Mouse (Mus musculus): ENCODE measurements around the gene Ccdc34.

The Ccdc34 gene

DNA sequence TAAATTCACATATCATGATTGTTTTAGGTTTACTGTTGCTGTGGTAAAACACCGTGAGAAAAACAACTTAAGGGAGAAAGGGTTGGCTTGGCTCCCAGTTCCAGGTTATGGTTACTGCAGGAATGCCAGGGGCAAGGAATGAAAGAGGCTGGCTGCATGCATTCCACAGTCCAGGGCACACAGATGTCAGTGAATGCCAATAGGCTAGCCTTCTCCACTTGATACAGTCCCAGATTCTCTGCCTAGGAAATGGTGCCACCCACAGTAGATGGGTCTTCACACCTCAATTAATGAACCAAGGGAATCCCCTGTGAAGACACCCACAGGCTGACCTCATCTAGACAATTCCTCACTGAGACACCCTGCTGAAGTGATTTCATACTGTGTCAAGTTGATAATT is 12.9 kb upstream of the Ccdc34 start:
- DNase-seq, result no peak

DNA sequence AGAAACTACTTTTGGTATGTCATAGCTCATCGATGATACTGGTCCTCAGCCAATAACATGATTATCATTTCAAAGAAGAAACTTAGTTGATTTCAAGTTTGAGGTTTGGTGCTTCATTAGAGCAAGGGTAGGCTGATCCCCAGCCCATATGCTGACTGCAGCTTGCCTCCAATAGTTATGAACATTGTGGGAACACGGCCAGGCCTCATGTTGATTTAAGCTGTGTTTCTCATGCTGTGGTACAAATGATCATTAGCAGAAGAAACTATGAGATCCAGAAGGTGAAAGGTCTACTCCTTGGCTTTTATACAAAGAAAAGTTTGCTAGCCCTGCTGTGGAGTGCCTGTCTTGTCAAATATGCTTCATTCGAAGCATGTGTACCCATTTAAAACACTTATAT is 12.5 kb upstream of the Ccdc34 start:
- no peak for DNase-seq

DNA sequence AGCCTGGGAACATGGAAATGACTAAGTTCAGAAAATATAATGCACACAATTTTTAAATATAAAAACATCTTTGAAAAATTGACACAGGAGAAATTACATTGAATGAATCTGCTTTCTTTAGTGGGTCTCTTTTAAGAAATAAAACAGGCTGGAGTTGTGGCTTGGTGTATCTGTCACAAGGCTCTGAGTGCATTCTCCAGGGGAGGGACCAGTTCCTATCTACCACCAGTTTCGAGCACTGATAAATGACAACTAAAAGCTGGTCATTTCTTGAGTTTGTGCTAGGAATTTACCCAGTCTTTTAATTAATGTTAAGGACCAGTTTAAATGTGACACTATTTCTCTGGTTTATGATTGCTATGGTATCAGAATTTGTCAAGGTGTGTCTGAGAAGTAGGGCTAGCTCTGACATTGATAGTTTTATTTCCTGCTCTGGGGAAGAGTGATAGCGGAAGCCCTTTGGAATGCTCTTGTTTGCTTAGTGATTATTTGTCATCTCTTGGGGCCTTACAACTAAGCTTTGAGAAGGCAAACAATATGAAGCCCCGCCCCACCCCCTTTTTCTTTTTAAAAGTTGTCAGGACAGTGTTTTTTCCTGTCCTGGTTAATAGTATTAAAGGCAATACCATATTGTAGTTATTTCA is 11.9 kb upstream of the Ccdc34 start:
- no peak for DNase-seq

DNA sequence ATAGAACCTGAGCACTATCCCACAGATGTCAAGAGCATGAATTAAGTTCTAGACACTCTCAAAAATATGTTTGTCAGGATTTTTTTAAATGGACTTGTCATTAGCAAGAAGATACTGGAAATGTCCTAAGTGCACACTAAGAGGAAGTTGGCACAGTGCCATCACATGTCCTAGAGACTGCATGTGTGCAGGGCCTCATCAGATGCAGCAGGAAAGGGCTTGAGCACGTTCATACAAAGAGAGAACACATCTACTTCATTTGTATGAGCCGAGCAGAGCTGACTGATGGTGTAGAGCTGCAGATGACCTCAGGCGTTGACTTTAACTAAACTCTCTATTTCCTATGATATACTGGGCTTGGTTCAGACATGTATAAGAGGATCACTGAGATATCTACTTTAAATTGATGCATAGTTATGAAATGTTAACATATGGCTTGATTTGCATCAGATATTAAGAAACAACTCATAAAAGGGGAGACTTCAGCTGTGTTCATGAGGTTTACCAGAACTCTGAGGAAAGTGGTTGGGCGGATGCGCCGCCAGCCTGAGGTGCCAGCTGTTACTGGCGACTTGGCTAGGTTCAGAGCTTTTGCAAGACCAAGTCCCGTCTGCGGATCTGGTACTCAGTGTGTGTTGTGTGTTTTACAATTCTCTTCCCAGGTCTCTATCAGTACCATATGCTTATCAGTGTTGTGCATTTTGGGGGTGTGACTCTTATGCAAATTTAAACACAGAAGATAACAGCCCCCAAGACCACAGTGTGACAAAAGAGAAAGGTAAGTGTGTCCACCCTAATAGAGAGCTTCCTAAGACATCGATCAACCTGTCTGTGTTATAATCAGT is 10.0 kb upstream of the Ccdc34 start:
- DNase-seq, result no peak

DNA sequence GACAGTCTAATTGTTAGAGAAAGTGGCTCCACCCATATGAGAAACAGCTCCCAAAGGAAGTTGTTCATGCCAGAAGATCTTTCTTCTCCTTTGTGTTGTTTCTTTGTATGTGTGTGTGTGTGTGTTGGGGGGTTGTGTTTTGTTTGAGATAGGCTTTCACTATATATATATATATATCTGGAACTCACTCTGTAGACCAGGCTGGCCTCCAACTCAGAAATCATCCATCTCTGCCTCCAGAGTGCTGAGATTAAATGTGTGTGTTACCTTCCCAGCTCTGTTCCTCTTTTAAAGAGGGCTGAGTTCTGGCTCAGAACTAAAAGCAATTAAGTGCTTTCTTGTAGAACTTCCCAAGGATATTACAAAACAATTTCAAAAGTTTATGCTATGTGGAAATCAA is 8.2 kb upstream of the Ccdc34 start:
- no peak for DNase-seq

DNA sequence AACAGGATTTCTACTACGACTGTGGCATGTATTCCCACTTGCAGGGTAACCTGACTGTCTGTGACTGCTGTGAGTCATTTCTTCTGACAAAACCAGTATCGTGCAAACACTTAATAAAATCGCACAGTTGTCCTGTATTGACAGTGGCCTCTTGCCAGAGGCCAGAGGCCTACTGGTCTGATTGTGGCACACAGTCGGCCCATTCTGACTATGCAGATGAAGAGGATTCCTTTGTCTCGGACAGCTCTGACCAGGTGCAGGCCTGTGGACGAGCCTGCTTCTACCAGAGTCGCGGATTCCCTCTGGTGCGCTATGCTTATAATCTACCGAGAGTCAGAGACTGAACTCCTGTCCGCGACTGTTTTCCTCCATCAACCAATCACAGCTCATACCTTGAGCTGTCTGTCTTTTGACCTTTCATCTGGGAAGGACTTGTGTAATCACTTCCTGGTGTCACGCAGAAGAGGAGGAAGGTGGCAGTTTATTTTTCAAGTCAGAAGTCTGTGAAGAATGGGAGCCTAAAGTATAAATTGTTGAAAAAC is 5.4 kb upstream of the Ccdc34 start:
- no peak for DNase-seq

DNA sequence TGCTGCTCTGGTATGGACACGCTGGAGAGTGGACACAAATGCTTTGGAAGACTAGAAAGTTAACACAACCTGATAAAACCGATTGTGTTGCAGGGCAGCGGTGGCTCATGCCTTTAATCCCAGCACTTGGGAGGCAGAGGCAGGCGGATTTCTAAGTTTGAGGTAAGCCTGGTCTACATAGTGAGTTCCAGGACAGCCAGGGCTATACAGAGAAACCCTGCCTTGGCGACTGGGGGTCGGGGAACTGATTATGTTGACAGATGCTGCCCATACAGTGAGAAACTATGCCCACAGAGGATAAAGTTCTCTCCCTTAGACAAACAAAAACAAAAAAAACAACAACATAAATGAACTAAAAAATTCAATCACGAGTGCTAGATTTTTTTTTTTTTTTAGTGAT is 530 bp upstream of the Ccdc34 start:
- no peak for DNase-seq

DNA sequence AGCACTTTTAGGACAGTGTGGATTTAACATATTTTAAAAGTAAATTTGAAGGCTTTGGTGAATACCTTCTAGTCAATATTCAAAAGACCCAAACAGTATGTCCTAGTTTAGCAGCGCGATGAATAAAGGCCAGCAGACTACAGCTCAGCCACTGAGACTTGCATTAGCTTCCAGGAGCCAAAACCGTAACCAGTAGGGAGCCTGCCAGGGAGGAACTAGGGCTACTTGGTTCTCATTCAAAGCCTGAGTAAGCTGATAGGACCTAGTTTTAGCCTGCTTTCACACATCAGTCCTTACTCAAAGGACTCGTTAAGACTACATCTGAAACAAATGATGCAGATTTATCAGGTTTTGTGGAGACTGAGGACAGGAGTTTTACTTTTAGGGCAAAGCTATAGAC is 2.0 kb downstream of the Ccdc34 start:
- no peak for DNase-seq

DNA sequence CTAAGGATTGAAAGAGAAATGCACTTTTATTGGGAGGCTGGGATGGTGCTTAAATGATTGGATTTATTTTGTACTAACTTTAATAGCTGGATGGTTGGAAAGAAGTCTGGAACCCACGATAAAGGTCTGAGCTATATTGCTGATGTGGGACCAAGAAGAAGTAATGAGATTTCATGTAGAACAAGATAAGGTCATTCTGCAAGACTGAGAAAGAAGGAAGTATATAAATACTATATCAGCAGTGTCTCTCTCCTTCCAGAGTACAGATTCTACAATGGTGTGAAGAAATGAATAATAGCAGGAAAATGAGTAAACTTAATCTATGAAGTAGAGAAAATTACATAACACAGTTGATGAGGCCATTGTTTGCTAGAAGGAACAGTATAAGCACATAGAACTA is 2.8 kb downstream of the Ccdc34 start:
- DNase-seq, result no peak

DNA sequence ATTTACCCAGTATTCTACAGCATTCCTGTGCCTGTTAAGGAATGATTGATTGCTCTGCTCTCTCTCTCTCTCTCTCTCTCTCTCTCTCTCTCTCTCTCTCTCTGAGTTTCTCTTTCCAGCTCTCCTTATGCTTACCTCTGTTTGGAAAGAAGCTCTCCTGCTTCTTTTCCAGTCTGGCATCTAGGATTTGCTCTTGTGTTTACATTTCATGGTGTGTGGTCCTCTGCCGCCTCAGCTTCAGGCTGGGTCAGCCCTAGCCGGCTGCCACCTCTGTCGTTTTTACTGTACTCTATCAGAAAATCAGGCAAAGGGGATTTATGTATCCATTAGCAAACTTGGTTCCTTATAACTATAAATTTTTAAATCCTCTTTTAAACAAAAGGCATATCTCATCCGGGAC is 18.6 kb downstream of the Ccdc34 start:
- DNase-seq, result peak; percentile 56

DNA sequence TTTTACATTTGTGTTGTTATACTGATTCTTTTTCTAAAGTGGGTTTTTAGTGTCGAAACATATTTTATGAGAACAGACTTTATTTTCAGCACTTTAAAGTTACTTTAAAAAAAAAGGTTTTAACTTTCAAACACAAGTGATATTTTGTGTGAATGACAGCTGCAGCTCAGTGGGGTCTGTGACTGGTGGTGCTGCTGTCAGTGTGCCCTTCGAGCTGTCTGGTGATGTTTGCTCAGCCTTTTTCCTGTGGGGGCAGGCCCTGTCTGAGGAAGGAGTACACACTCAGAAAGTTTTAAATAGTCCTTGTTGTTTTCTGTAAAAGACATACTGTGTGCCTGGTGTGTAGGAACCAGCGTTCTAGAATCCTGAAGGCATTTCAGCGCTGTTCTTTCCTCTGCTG is 19.0 kb downstream of the Ccdc34 start:
- no peak for DNase-seq

DNA sequence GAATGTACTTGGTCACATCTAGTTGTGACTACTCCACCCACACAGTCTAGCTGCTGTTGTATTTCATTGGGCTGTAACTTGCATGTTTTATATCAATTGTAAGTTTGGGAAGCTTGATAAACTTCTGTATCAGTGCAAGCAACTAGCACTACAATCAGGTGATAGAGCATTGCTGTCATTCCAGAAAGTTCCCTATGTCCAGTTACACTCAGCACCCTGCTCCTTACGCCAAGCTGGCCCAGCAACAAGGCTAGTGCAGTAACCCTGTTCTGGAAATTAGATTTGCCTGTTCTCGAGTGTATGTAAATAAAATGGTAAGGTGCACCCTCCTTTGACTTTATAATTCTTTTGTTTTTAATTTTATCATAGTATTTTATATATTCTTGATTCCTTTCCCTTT is 19.6 kb downstream of the Ccdc34 start:
- DNase-seq, result no peak

DNA sequence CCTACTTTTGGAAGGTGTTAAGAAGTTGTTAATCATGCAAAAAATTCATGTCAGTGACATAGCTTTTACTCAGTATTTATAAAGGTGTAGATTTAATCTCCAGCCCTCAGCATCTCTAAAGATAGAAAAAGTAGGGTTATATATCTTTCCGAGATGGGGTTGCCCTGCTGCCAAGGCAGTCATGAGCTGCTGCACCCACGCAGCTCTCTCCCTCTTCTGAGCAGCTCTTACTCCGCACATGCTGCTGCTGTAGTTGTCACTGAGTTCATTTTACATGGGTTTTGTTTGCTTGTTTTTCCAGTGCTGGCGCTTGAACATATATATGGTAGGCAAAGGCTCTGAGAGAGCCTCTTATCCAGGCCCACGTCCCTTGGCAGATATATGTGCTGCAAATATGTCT is 20.7 kb downstream of the Ccdc34 start:
- no peak for DNase-seq

DNA sequence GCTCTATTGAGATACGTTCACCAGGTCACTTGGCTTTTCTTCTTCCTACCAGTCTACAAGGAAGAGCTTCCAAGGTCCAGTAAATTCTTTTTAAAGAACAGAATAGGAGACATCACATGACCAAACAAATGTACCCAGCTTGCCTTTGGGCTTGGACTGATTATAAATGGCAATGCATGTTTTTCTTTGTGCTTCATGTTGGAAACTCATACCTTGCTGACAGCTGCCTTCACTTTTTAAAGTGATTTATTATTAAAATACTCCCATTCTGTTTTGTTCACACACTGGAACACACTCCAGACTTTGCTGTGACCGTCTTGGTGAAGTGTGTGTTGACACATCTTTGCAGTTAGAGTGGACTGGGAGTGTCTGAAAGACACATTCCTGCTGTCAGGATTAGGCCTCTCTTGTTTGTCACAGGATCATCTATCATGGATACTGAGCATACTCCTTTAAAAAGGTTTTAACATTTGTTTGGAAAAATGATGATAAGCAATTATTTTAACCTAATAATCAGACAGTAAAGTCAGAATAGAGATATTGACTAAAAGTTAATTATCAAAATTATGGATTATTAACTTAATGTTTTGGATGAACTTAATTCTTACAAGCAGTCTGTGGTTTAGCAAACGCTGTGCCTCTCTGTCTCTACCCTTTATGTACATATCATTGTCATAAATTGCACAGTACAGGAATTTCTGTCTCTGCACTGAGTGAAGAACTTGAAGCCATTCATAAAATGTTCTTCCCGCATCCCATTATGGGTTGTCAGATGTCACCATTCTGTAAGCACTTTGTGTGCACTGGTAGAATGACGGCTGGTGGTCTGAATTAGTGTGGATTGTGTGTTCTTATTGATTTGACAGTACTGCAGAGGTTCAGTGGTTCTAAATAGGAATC is 25.5 kb downstream of the Ccdc34 start:
- DNase-seq, result no peak

DNA sequence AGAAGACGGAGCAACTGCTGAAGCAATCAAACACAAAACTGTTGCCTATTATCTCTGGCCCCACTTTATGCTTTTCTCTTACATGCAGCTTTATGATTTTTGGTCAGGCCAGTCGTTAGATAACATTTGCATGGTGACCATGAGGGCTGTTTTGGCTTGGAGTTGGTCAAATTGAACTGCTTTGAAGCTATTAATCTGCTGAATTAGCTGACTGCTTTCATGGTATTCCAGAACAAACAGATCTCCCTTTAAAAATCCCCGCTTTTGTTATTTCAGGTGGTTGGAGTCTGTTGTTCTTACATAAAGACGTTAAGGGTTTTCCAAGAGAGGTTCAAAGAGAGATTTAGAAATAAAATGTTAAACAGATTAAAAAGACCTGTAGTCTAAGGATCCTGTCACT is 40.8 kb downstream of the Ccdc34 start:
- DNase-seq, result no peak

DNA sequence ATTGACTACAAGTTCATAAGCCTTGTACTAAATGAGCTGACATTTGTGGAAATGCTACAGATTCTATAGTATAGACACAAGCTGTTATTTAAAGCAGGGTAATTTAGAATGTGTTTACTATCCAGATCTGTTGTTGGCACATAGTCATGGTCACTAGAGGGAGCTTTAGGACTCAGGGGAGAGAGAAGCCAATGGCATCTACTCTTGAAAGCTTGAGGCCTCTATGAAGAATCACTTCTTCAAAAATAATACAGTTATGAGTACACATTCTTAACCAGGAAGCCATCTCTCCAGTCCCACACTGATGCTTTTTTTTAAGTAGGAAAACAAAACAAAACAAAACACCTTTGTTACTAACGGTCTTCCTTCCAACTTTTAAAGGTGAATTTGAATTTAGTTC is 45.5 kb downstream of the Ccdc34 start:
- no peak for DNase-seq

DNA sequence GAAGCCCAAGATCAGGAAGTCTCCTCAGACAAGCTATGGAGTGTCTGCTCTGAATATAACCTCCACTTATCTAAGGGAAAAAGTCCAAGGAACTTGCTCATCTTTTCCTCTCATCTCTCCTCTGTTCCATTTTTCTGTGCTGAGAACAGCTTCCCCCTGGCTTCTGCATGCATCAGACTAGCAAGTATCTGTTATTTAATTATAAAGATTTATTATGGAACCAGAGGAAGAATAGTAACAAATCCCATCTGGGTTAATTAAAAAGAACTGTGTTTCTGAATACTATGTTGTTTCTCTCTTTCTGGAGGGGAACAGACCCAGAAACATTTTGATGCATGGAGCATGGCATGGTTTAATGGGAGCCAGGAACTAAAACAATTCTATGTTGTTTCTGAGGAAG is 51.3 kb downstream of the Ccdc34 start:
- no peak for DNase-seq

DNA sequence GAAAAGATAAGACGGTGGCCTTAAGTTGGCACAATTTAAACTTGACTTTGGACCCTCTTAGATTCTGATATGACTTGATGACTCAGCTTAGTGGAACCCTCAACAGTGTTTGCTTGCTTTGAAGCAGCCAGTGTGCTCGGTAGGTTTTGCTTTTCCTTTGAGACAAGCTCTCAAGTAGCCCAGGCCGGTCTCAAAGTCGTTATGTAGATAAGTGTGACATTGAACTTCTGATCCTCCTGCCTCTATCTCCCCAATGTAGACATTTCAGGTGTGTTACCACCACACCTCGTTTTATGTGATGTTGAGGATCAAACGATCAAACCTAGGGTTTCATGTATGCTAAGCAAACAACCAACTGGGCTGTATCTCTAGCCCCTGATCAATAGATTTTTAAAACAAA is 55.4 kb downstream of the Ccdc34 start:
- no peak for DNase-seq

DNA sequence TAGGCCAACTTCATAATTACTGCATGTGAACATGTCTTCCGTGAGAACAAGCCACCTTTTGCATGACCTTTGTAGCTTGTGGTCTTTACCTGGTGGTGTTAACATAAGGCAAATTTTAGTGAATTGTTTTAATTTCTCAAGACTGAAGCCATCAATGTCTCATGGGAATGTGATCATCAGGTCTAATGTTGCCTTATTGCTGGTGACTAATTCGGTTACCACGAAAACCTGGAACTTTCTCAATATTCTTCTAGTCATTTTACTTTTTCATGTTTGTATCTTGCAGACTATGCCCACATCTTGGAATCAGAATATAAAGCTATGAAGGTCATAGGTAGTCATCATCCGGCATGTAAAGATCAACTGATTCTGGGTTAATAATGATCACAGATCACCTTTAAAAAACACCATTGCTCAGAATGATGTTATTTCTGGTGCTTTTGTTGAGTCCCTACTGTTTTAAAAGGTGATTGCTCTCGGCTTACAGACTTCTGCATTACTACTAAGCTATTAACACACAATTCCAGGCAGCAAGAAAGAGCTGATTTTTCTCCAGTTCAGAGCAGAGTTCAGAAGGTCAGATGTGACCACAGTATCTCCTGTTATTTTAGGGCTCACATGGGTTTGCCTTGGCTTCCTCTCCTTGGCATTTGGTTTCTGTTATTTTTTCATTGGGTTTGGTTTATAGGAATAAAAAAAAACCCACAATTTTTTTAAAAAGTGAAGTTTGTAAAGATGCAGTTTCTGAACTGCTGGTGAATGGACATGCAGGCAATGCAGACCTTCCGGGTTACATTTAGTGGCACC is 57.2 kb downstream of the Ccdc34 start:
- DNase-seq, result no peak

DNA sequence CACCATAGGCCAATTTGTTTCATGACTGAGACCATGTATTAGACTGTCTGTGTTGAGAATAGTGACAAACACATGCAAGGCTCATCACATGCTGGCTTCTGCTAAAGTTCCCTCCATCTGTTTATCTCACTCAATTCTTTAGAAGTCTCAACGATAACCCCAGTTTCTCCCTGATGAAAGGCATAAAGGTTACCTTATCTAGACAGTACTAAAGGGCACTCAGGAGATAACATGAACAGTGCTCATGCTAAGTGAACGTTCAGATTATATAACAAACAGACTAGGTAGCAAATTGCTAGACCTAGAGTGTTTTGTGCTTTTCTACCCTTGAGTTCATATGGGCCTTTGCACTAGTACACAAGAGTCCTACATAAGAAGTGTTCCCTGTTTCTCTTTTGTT is 59.6 kb downstream of the Ccdc34 start:
- DNase-seq, result no peak

DNA sequence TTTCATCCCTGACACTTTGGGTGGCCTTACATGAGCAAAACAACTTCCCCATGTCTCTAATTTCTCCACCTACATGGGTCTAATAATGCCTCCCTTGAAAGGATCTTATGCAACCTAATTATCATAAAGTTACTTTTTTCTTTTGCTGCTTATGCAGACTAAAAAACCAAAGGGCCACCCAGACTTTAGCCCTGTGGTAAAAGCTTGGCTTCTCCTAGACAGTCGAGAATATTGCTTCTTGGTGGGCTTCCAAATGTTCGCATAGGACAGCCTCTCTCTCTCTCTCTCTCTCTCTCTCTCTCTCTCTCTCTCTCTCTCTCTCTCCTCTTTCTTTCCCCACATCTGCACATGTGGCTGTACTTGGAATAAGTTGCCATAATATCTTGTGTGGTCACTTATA is 60.0 kb downstream of the Ccdc34 start:
- no peak for DNase-seq

DNA sequence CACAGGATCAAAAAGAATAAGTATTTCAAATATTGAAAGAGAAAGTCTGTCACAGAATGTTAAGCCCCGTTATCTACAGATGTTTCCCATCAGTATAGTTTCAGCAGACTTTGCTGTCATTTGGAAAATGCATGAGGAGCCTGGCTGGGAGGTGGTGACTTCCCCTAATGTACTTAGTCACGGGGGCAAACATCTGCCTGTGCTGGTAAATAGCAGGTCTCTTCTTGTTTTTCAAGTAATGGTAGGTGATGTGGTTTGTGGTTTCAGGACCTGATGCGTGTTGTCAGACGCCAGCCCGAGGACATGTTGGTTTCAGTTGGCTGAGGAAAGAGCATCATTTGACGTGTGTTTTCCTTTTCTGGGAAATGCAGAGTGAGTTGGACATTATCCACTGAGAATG is 62.9 kb downstream of the Ccdc34 start:
- DNase-seq, result no peak

DNA sequence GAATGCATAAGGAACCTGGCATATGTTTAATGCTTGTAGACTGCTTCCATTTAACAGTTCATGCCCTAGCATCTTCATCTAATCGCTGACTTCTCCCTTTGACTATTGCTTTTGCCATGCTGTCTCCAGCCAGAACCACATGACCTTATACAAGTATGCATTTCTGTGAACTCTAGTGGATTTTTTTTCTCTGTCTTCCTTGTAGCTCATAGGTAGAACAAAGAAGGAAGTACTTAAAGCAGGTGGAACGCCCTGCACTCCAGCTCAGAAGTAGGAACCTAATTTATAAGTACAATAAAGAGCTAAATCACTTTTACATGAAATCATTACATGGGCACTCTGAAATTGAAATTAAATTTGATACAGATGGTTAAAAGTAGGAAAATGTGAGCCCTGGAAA is 65.4 kb downstream of the Ccdc34 start:
- DNase-seq, result no peak
